Mouse (Mus musculus) hindbrain, embryonic 10.5 days (tissue): ENCODE measurements around the gene Itpr1. TPM values are rescaled to one million over a fixed set of nuclear protein-coding genes. Genes with fewer than 3 reads are reported as not detected.

Source experiments
- DNase-seq: peaks from one replicate; pipeline ENCODE4 v3.0.0-alpha.2; 2017; ENCODE audit warnings: low spot score
- H3K27ac ChIP-seq: fragments of 300-500 bp; sonication (generic); 2 replicates; pipeline ENCODE4 v1.5.1; 2016; ENCODE audit warnings: mild to moderate bottlenecking, moderate library complexity
- H3K27me3 ChIP-seq: fragments of 300-500 bp; sonication (generic); 2 replicates; pipeline ENCODE4 v1.6.1; 2016; ENCODE audit warnings: mild to moderate bottlenecking; ENCODE audit not compliant: poor library complexity, insufficient read depth, severe bottlenecking
- H3K36me3 ChIP-seq: fragments of 300-500 bp; sonication (generic); 2 replicates; pipeline ENCODE4 v1.6.1; 2016; ENCODE audit warnings: mild to moderate bottlenecking, moderate library complexity
- H3K4me1 ChIP-seq: fragments of 300-500 bp; sonication (generic); replicated peaks from 2 replicates; pipeline ENCODE4 v1.6.1; 2016; ENCODE audit warnings: mild to moderate bottlenecking
- H3K4me3 ChIP-seq: fragments of 300-500 bp; sonication (generic); 2 replicates; pipeline ENCODE4 v1.5.1; 2016; ENCODE audit warnings: mild to moderate bottlenecking, moderate library complexity
- H3K9me3 ChIP-seq: fragments of 300-500 bp; sonication (generic); 2 replicates; pipeline ENCODE4 v1.6.1; 2016; ENCODE audit warnings: mild to moderate bottlenecking, moderate library complexity
- WGBS: fragments of 180-500 bp; shearing (Covaris S2); methylation state at CpG from one replicate; pipeline ENCODE4 v1.1.7; 2016; 5-methylcytosine and 5-hydroxymethylcytosine counted together
- polyA plus RNA-seq: library from polyadenylated mRNA; unstranded; fragments of >200 nt; fragmentation: Nextera tagmentation; extraction: Ambion mirVana; gene quantifications from 2 replicates; pipeline ENCODE4 v1.2.1, GENCODE M21; 2016

Itpr1 gene
- polyA plus RNA-seq, 1 experiment from 2014 or later, result 6.9 TPM

- no peak overlapping the region for H3K4me3 ChIP-seq
- whole genome bisulfite sequencing, result 66% methylated on average over 11 of the region's 11 CpGs
- no peaks in the 10 kb centered on the region for H3K9me3 ChIP-seq
- peaks cover 38% of the 10 kb centered on the region for H3K4me1 ChIP-seq
- H3K27me3 ChIP-seq, result no peaks in the 10 kb centered on the region
- no peaks in the 10 kb centered on the region for H3K36me3 ChIP-seq
- peak overlapping the region; percentile 53; the same call in 1 of the 2 replicates for H3K27ac ChIP-seq
- DNase-seq, result no peak
Measured at GRCm38 (mm10) chr6:108306240-108306639, 93.3 kb downstream of the Itpr1 start.

- no peak for DNase-seq
- Histone ChIP-seq H3K36me3 (no peaks in the 10 kb centered on the region), H3K27ac (0 out of 2 replicates have a peak overlapping the region, but pooled peaks have one; percentile 2), H3K4me1 (peaks cover 46% of the 10 kb centered on the region), H3K4me3 (no peak overlapping the region), H3K9me3 (no peaks in the 10 kb centered on the region), H3K27me3 (no peaks in the 10 kb centered on the region)
- 74% methylated on average over 9 of the region's 9 CpGs for WGBS
Measured at GRCm38 (mm10) chr6:108306910-108307584, 94.2 kb downstream of the Itpr1 start.

- Histone ChIP-seq H3K4me1 (peaks cover 46% of the 10 kb centered on the region), H3K4me3 (no peak overlapping the region), H3K36me3 (no peaks in the 10 kb centered on the region), H3K27me3 (no peaks in the 10 kb centered on the region), H3K9me3 (no peaks in the 10 kb centered on the region), H3K27ac (no peak overlapping the region)
- 91% methylated on average over 6 of the region's 6 CpGs for WGBS
- no peak for DNase-seq
Measured at GRCm38 (mm10) chr6:108307770-108308169, 94.9 kb downstream of the Itpr1 start.

GRCm38 (mm10) chr6:108309391-108310182 is 96.7 kb downstream of the Itpr1 start:
- Histone ChIP-seq H3K27ac (no peak overlapping the region), H3K9me3 (no peaks in the 10 kb centered on the region), H3K4me3 (no peak overlapping the region), H3K4me1 (peaks cover 46% of the 10 kb centered on the region), H3K36me3 (no peaks in the 10 kb centered on the region), H3K27me3 (no peaks in the 10 kb centered on the region)
- WGBS, result 64% methylated on average over 8 of the region's 8 CpGs
- DNase-seq, result no peak

GRCm38 (mm10) chr6:108313056-108313455 is 100.2 kb downstream of the Itpr1 start:
- H3K9me3 ChIP-seq, result no peaks in the 10 kb centered on the region
- H3K36me3 ChIP-seq, result no peaks in the 10 kb centered on the region
- peaks cover 28% of the 10 kb centered on the region for H3K4me1 ChIP-seq
- H3K4me3 ChIP-seq, result no peak overlapping the region
- no peak for DNase-seq
- 93% methylated on average over 1 of the region's 1 CpGs for WGBS
- no peaks in the 10 kb centered on the region for H3K27me3 ChIP-seq
- no peak overlapping the region for H3K27ac ChIP-seq

- Histone ChIP-seq H3K27me3 (no peaks in the 10 kb centered on the region), H3K9me3 (no peaks in the 10 kb centered on the region), H3K36me3 (no peaks in the 10 kb centered on the region), H3K4me1 (peaks cover 19% of the 10 kb centered on the region), H3K27ac (no peak overlapping the region), H3K4me3 (no peak overlapping the region)
- WGBS, result 92% methylated on average over 1 of the region's 1 CpGs
- DNase-seq, result no peak
Measured at GRCm38 (mm10) chr6:108313997-108314396, 101.1 kb downstream of the Itpr1 start.

- Histone ChIP-seq H3K36me3 (no peaks in the 10 kb centered on the region), H3K9me3 (no peaks in the 10 kb centered on the region), H3K27ac (no peak overlapping the region), H3K4me3 (no peak overlapping the region), H3K27me3 (no peaks in the 10 kb centered on the region), H3K4me1 (peaks cover 11% of the 10 kb centered on the region; the same call in 1 of the 2 replicates)
- WGBS, result 86% methylated on average over 4 of the region's 4 CpGs
- DNase-seq, result no peak
Measured at GRCm38 (mm10) chr6:108316268-108316824, 103.5 kb downstream of the Itpr1 start.

- Histone ChIP-seq H3K9me3 (no peaks in the 10 kb centered on the region), H3K27me3 (no peaks in the 10 kb centered on the region), H3K27ac (no peak overlapping the region), H3K4me1 (peaks cover 9% of the 10 kb centered on the region; the same call in 1 of the 2 replicates), H3K4me3 (no peak overlapping the region), H3K36me3 (no peaks in the 10 kb centered on the region)
- WGBS, result 93% methylated on average over 1 of the region's 1 CpGs
- DNase-seq, result no peak
Measured at GRCm38 (mm10) chr6:108316951-108317350, 104.1 kb downstream of the Itpr1 start.

GRCm38 (mm10) chr6:108321653-108322052 is 108.8 kb downstream of the Itpr1 start:
- Histone ChIP-seq H3K36me3 (no peaks in the 10 kb centered on the region), H3K27me3 (no peaks in the 10 kb centered on the region), H3K9me3 (no peaks in the 10 kb centered on the region), H3K27ac (no peak overlapping the region), H3K4me1 (peaks cover 7% of the 10 kb centered on the region; the same call in 1 of the 2 replicates), H3K4me3 (no peak overlapping the region)
- DNase-seq, result no peak
- WGBS, result 76% methylated on average over 2 of the region's 2 CpGs

- Histone ChIP-seq H3K27me3 (no peaks in the 10 kb centered on the region), H3K4me3 (no peak overlapping the region), H3K9me3 (no peaks in the 10 kb centered on the region), H3K27ac (no peak overlapping the region), H3K4me1 (peaks cover 7% of the 10 kb centered on the region; the same call in 1 of the 2 replicates), H3K36me3 (no peaks in the 10 kb centered on the region)
- no peak for DNase-seq
- 90% methylated on average over 6 of the region's 6 CpGs for WGBS
Measured at GRCm38 (mm10) chr6:108324464-108325025, 111.6 kb downstream of the Itpr1 start.

- H3K36me3 ChIP-seq, result no peaks in the 10 kb centered on the region
- peaks cover 7% of the 10 kb centered on the region; the same call in 1 of the 2 replicates for H3K4me1 ChIP-seq
- WGBS, result 95% methylated on average over 10 of the region's 10 CpGs
- no peak for DNase-seq
- H3K27me3 ChIP-seq, result no peaks in the 10 kb centered on the region
- H3K4me3 ChIP-seq, result no peak overlapping the region
- no peaks in the 10 kb centered on the region for H3K9me3 ChIP-seq
- H3K27ac ChIP-seq, result no peak overlapping the region
Measured at GRCm38 (mm10) chr6:108325400-108325799, 112.5 kb downstream of the Itpr1 start.

GRCm38 (mm10) chr6:108325948-108326411 is 113.1 kb downstream of the Itpr1 start:
- H3K27me3 ChIP-seq, result no peaks in the 10 kb centered on the region
- no peak overlapping the region for H3K27ac ChIP-seq
- no peak overlapping the region for H3K4me3 ChIP-seq
- H3K36me3 ChIP-seq, result no peaks in the 10 kb centered on the region
- no peak for DNase-seq
- 94% methylated on average over 12 of the region's 12 CpGs for WGBS
- H3K4me1 ChIP-seq, result peaks cover 7% of the 10 kb centered on the region; the same call in 1 of the 2 replicates
- H3K9me3 ChIP-seq, result no peaks in the 10 kb centered on the region
